Mouse (Mus musculus) cortical plate, adult 2 months (tissue): ENCODE data around the gene Cacnb3.

Experiments used
- CTCF ChIP-seq: fragments of 200-500 bp; IDR thresholded peaks from 2 replicates; pipeline ENCODE4 v1.5.1; 2011; ENCODE audit warnings: mild to moderate bottlenecking, control low read depth, low read length; ENCODE audit not compliant: insufficient read depth; ENCODE audit errors: extremely low read depth
- POLR2A ChIP-seq: fragments of 200-500 bp; IDR thresholded peaks from 2 replicates; pipeline ENCODE4 v1.6.1; 2011; ENCODE audit warnings: mild to moderate bottlenecking, low read length, control low read depth; ENCODE audit not compliant: insufficient read depth; ENCODE audit errors: extremely low read depth

DNA sequence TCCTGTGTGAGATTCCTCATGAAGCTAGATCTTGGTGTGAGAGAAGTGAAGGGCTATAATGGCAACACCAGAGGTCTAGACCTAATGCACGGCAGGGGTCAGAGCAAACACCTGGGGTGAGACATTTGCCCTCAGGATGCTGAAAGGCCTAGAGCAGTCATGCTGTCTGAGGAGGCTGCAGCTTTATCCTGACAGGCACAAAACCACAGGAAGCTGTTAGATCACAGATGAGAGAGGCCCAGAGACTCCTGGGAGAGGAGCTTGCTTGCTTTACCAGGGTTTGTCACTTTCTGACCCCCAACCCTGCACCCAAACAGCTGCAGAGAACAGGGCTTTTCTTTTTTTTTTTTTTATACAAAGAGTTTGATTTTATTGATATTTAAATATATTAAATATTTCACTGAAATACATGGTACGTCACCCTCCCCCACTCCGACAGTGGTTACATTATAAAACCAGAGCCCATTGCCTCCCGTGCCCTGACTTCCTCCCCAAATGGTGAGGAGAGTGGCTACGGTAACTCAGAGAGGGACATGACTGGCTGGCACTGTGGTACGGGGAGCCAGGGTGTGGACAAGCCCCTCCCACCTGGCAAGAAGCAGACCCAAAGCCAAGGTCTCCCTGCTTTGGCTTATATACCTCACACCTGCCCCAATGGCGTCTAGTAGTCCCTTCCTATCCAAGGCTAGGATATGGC, 40.9 kb upstream of the Cacnb3 start:
- TF ChIP-seq POLR2A (no peak), CTCF (no peak)
